Mouse (Mus musculus): ENCODE results near the gene Hid1. TPM values are rescaled to one million over a fixed set of nuclear protein-coding genes. Genes with fewer than 3 reads are reported as not detected.
A peak's percentile ranks its signal among the peaks of the same experiment; 100 is the strongest.

Hid1 gene
- polyA plus RNA-seq, 1 experiment from 2014 or later = 32.9 TPM

- peaks cover 53% of the 10 kb centered on the region for H3K36me3 ChIP-seq (ENCODE audit: poor library complexity, severe bottlenecking)
- 8% methylated on average over 8 of the region's 8 CpGs for WGBS
These were observed 13.4 kb downstream of the Hid1 start for GRCm38 (mm10) chr11:115354183-115354582.

GRCm38 (mm10) chr11:115353375-115353774 is 14.2 kb downstream of the Hid1 start:
- H3K4me2 ChIP-seq = no peak overlapping the region
- H3K4me1 ChIP-seq = no peaks in the 10 kb centered on the region
- H3K27me3 ChIP-seq = no peaks in the 10 kb centered on the region
- no peak overlapping the region for H3K9ac ChIP-seq
- H3K27ac ChIP-seq = no peak overlapping the region
- ATAC-seq = no peak
- H3K9me3 ChIP-seq (replicated peaks) = no peaks in the 10 kb centered on the region
- 95% methylated on average over 5 of the region's 5 CpGs for WGBS
- H3K4me3 ChIP-seq = no peak overlapping the region
- H3K36me3 ChIP-seq (ENCODE audit: poor library complexity, severe bottlenecking) = peaks cover 57% of the 10 kb centered on the region

More at GRCm38 (mm10) chr11:115354183-115354582, 13.4 kb downstream of the Hid1 start:
- ATAC-seq = peak; percentile 31; the same call in 1 of the 2 replicates
- H3K9ac ChIP-seq = no peak overlapping the region
- H3K9me3 ChIP-seq (replicated peaks) = no peaks in the 10 kb centered on the region
- H3K4me2 ChIP-seq = no peak overlapping the region
- H3K4me1 ChIP-seq = peaks cover 7% of the 10 kb centered on the region
- H3K4me3 ChIP-seq = no peak overlapping the region
- no peaks in the 10 kb centered on the region for H3K27me3 ChIP-seq
- H3K27ac ChIP-seq = no peak overlapping the region

DNA sequence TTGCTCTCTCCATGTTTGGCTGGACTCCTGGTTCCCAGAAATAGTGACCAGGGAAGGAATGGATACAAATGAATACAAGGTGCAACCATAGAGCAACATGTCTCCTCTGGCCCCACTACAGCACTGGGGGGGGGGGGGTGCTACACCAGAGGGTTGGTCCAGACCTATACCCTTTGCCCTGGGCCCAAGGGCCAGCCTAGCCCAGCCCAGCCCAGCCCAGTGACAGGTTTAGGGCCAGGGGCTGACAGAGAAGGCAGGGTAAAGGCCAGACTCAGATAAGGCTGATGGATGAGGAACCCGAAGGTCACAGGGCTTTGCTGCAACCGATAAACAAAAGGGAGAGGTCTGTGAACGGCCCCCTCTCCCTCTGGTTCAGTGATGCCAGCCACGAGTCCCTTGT is 17.6 kb downstream of the Hid1 start:
- Histone ChIP-seq H3K4me1 (peaks cover 7% of the 10 kb centered on the region; the same call in 1 of the 2 replicates), H3K9ac (no peak overlapping the region), H3K4me3 (no peak overlapping the region), H3K27me3 (no peaks in the 10 kb centered on the region), H3K9me3 (replicated peaks) (no peaks in the 10 kb centered on the region), H3K27ac (no peak overlapping the region), H3K36me3 (ENCODE audit: poor library complexity, severe bottlenecking) (peaks cover 40% of the 10 kb centered on the region), H3K4me2 (no peak overlapping the region)
- no peak for ATAC-seq
- 80% methylated on average over 4 of the region's 4 CpGs for WGBS

- no peak overlapping the region for H3K27ac ChIP-seq
- no peak for ATAC-seq
- 61% methylated on average over 17 of the region's 17 CpGs for WGBS
- H3K27me3 ChIP-seq = peaks cover 12% of the 10 kb centered on the region; the same call in 1 of the 2 replicates
- H3K4me1 ChIP-seq = peaks cover 7% of the 10 kb centered on the region; the same call in 1 of the 2 replicates
- H3K4me2 ChIP-seq = no peak overlapping the region
- H3K9me3 ChIP-seq (replicated peaks) = no peaks in the 10 kb centered on the region
- H3K4me3 ChIP-seq = no peak overlapping the region
- H3K36me3 ChIP-seq (ENCODE audit: poor library complexity, severe bottlenecking) = peaks cover 40% of the 10 kb centered on the region
- no peak overlapping the region for H3K9ac ChIP-seq
These were observed 18.8 kb downstream of the Hid1 start for GRCm38 (mm10) chr11:115348681-115349248.

- Histone ChIP-seq H3K4me3 (no peak overlapping the region), H3K27ac (no peak overlapping the region), H3K27me3 (peaks cover 16% of the 10 kb centered on the region; the same call in 1 of the 2 replicates), H3K4me2 (no peak overlapping the region), H3K36me3 (ENCODE audit: poor library complexity, severe bottlenecking) (peaks cover 10% of the 10 kb centered on the region), H3K4me1 (peaks cover 7% of the 10 kb centered on the region; the same call in 1 of the 2 replicates), H3K9ac (no peak overlapping the region), H3K9me3 (replicated peaks) (no peaks in the 10 kb centered on the region)
- 53% methylated on average over 7 of the region's 7 CpGs for WGBS
- ATAC-seq = no peak
These were observed 22.0 kb downstream of the Hid1 start for GRCm38 (mm10) chr11:115345515-115345914.

DNA sequence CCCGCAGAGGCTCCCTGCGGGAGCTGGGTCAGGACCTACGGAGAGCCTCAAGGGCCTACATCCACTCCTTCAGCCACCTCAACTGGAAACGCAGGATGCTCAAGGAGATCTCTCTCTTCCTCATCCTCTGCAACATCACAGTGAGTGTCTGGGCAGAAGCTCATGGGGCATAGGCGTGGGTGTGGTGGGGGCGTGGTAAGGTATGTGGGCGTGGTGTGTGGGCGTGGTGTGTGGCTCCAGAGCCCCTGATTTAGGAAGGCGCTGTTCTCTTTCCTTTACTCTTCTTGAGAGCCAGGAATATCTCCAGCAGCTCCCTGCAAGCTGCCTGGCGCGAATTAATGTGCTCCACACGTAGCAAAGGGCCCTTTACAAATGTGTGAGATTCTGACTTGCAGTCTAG is 22.6 kb downstream of the Hid1 start:
- peaks cover 21% of the 10 kb centered on the region; the same call in 1 of the 2 replicates for H3K27me3 ChIP-seq
- H3K4me2 ChIP-seq = no peak overlapping the region
- no peak overlapping the region for H3K4me3 ChIP-seq
- 15% methylated on average over 12 of the region's 12 CpGs for WGBS
- peaks cover 7% of the 10 kb centered on the region; the same call in 1 of the 2 replicates for H3K4me1 ChIP-seq
- peaks cover 5% of the 10 kb centered on the region for H3K36me3 ChIP-seq (ENCODE audit: poor library complexity, severe bottlenecking)
- no peak for ATAC-seq
- H3K27ac ChIP-seq = no peak overlapping the region
- no peak overlapping the region for H3K9ac ChIP-seq
- H3K9me3 ChIP-seq (replicated peaks) = no peaks in the 10 kb centered on the region

DNA sequence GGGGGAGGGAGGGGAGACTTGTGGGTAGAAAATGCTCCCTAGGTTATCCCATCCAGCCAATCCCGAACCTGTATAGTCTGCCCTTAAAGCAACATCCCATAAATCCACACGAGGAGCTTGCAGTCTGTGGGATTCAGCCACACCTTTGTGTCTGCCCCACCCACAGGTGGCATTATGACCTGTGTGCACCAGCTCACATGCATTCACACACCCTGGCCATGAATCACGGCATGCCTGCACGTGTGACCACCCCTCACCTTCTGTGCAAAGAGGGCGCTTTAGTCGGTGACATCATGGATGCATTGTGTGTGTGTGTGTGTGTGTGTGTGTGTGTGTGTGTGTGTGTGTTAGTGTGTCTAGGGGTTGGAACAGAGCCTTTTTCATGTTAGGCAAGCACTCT is 25.7 kb downstream of the Hid1 start:
- H3K9me3 ChIP-seq (replicated peaks) = no peaks in the 10 kb centered on the region
- no peak overlapping the region for H3K9ac ChIP-seq
- ATAC-seq = no peak
- H3K36me3 ChIP-seq (ENCODE audit: poor library complexity, severe bottlenecking) = no peaks in the 10 kb centered on the region
- no peak overlapping the region for H3K27ac ChIP-seq
- 68% methylated on average over 6 of the region's 6 CpGs for WGBS
- peaks cover 5% of the 10 kb centered on the region; the same call in 1 of the 2 replicates for H3K4me1 ChIP-seq
- H3K4me3 ChIP-seq = no peak overlapping the region
- H3K27me3 ChIP-seq = peaks cover 41% of the 10 kb centered on the region
- H3K4me2 ChIP-seq = no peak overlapping the region

DNA sequence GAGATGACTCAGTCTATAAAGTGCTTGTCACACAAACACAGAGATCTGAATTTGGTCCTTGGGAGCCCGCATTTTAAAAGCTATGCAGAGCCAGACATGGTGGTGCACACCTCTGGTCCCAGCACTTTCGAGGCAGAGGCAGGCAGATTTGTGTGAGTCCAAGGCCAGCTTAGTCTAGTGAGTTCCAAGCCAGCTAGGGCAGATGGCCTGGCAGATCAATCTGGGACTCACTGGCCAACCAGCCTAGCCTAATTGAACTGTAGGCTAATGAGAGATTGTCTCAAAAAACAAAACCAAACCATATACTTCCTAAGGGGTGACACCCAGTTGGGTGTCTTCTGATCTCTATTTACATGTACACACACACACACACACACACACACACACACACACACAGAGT is 26.3 kb downstream of the Hid1 start:
- Histone ChIP-seq H3K4me1 (no peaks in the 10 kb centered on the region), H3K27ac (no peak overlapping the region), H3K4me2 (no peak overlapping the region), H3K4me3 (no peak overlapping the region), H3K9me3 (replicated peaks) (no peaks in the 10 kb centered on the region), H3K9ac (no peak overlapping the region), H3K36me3 (ENCODE audit: poor library complexity, severe bottlenecking) (no peaks in the 10 kb centered on the region), H3K27me3 (peaks cover 46% of the 10 kb centered on the region)
- WGBS = 73% methylated on average over 2 of the region's 2 CpGs
- ATAC-seq = no peak

GRCm38 (mm10) chr11:115337826-115338225 is 29.7 kb downstream of the Hid1 start:
- no peaks in the 10 kb centered on the region for H3K36me3 ChIP-seq (ENCODE audit: poor library complexity, severe bottlenecking)
- no peak overlapping the region for H3K27ac ChIP-seq
- no peak overlapping the region for H3K4me3 ChIP-seq
- H3K4me2 ChIP-seq = no peak overlapping the region
- H3K9me3 ChIP-seq (replicated peaks) = no peaks in the 10 kb centered on the region
- 40% methylated on average over 1 of the region's 1 CpGs for WGBS
- H3K4me1 ChIP-seq = peaks cover 12% of the 10 kb centered on the region
- ATAC-seq = no peak
- no peak overlapping the region for H3K9ac ChIP-seq
- H3K27me3 ChIP-seq = peaks cover 67% of the 10 kb centered on the region

GRCm38 (mm10) chr11:115337350-115337749 is 30.2 kb downstream of the Hid1 start:
- 67% methylated on average over 3 of the region's 3 CpGs for WGBS
- ATAC-seq = no peak

DNA sequence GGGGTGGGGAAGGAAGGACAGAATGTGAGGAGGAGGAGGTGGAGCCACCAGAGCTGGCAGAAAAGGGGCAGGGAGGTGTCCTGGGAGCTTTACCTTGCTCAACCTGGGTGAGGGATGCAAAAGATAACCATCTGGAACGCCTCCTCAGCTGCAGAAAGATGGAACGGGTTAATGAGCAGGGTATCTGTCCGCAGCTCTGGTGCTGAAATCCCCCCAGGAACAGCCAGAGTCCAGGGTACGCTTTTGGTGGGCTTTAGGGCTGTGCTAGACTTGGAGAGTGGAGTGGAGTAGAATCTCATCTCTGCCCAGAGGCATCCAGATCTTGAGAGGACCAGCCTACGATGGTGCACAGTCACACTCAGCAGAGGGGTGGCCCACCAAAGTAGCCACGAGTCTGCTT is 31.4 kb downstream of the Hid1 start:
- H3K4me1 ChIP-seq = peaks cover 12% of the 10 kb centered on the region
- H3K27me3 ChIP-seq = peaks cover 81% of the 10 kb centered on the region
- H3K4me2 ChIP-seq = no peak overlapping the region
- H3K36me3 ChIP-seq (ENCODE audit: poor library complexity, severe bottlenecking) = no peaks in the 10 kb centered on the region
- WGBS = 16% methylated on average over 6 of the region's 6 CpGs
- no peak overlapping the region for H3K27ac ChIP-seq
- H3K9ac ChIP-seq = no peak overlapping the region
- H3K4me3 ChIP-seq = no peak overlapping the region
- ATAC-seq = no peak
- H3K9me3 ChIP-seq (replicated peaks) = no peaks in the 10 kb centered on the region

More at GRCm38 (mm10) chr11:115337350-115337749, 30.2 kb downstream of the Hid1 start:
- Histone ChIP-seq H3K27ac (no peak overlapping the region), H3K4me1 (peaks cover 12% of the 10 kb centered on the region), H3K9ac (no peak overlapping the region), H3K9me3 (replicated peaks) (no peaks in the 10 kb centered on the region), H3K4me2 (no peak overlapping the region), H3K36me3 (ENCODE audit: poor library complexity, severe bottlenecking) (no peaks in the 10 kb centered on the region), H3K4me3 (no peak overlapping the region), H3K27me3 (peaks cover 71% of the 10 kb centered on the region)

GRCm38 (mm10) chr11:115335223-115335622 is 32.3 kb downstream of the Hid1 start:
- ATAC-seq = no peak
- 51% methylated on average over 12 of the region's 12 CpGs for WGBS
- no peaks in the 10 kb centered on the region for H3K9me3 ChIP-seq (replicated peaks)
- H3K9ac ChIP-seq = no peak overlapping the region
- H3K4me1 ChIP-seq = peaks cover 12% of the 10 kb centered on the region
- no peak overlapping the region for H3K4me3 ChIP-seq
- H3K36me3 ChIP-seq (ENCODE audit: poor library complexity, severe bottlenecking) = no peaks in the 10 kb centered on the region
- H3K4me2 ChIP-seq = peak overlapping the region; percentile 60
- H3K27me3 ChIP-seq = peaks cover 80% of the 10 kb centered on the region
- no peak overlapping the region for H3K27ac ChIP-seq

DNA sequence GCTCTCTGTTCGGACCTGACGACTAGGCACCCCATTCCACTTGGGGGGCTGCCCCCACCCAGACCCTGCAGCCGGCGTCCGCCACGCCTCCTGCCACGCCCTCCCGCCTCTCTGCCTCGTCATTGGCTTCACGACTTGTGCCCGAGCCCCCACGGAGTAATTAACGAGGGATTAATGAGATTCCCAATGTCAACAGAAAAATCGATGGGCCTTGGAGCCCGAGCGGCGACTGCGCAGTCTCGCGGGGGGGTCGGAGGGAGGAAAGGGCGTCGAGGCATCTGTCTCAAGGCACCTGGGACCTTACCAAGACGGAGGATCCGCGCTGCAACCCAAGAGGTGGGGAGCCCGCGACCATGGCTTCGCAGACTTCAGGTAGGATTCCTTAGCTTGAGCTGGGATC is 33.0 kb downstream of the Hid1 start, which contains the start of gene Otop3:
Gene Otop3, plus strand, starts transcription at position 201 of the 400 bp plus-strand sequence.
- H3K4me3 ChIP-seq = peak within 1 kb of the TSS; percentile 27
- peaks cover 12% of the 10 kb centered on the region for H3K4me1 ChIP-seq
- ATAC-seq = no peak
- H3K4me2 ChIP-seq = peak within 1 kb of the TSS; percentile 60
- no peak within 1 kb of the TSS for H3K27ac ChIP-seq
- no peaks in the 10 kb centered on the region for H3K9me3 ChIP-seq (replicated peaks)
- H3K36me3 ChIP-seq (ENCODE audit: poor library complexity, severe bottlenecking) = no peaks in the 10 kb centered on the region
- H3K9ac ChIP-seq = peak within 1 kb of the TSS; percentile 37; the same call in 1 of the 2 replicates
- peaks cover 78% of the 10 kb centered on the region for H3K27me3 ChIP-seq
- 5% methylated on average over 28 of the region's 29 CpGs for WGBS
